Mouse (Mus musculus): ENCODE data around the gene Stxbp2.
A peak's percentile ranks its signal among the peaks of the same experiment; 100 is the strongest.

Stxbp2 gene

DNA sequence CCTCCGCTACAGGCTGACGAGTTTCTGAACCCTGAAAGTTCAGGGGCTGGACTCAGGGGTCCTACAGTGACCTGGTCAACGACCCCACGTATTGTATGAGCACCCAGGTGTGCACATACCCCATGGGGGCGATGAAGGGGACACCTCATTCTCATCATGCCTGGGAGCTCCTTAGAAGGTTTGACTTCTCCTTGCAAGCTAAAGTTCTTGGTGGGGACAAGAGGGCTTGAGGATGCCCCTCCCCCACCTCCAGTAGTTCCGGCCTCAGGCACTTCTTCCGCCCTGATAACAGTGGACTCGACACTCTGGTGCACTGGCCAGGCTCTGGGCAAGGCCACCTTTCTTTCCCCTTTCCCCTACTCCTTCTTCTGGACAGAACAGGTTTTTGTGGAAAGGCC is 722 bp downstream of the Stxbp2 start:
- DNase-seq (ENCODE audit: low read depth), result no peak

DNA sequence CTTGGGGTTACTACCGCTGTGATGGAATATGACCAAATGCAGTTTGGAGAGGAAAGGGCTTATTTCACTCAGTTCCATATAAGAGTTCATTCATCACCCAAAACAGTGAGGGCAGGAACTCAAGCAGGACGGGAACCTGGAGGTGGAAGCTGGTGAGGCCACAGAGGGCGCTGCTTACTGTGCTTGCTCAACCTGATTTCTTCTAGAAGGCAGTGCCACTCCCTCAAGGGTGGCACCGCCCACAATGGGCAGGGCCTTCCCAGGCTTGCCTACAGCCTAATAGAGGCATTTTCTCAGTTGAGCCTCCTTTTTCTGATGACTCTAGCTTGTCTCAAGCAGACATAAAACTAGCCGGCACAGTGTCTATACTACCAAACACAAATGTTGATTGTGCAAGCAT is 15.0 kb downstream of the Stxbp2 start:
- peak; percentile 58 for DNase-seq (ENCODE audit: low read depth)

DNA sequence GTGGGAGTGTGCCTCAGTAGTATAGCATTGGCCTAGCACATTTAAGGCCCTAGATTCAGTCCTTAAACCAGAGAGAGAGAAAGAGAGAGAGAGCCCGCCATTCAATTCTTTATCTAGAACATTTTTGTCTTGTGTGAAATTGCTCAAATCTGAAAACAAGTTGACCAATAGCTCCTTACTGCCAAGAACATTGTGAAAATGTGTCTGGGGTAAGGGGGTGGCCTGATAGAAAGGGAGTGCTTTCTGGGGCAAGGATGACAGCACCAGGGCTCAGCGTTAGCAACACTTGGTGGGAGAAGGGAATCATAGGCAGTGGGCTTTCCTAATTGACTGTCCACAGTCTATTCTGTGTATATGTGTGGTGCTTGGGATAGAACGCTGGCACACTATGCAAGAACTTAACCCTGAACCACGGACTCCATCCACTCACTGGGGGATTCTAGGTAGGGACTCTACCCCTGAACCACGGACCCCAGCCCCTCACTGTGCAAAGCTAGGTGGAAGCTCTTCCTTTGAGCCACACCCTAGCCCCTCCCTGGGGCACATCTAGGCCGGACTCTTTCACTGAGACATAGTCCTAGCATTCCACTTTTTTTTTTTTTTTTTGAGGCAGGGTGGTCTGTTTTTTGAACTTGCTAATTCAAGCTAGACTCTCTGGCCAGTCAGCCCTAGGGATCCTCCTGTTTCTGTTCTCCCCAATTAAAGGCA is 16.2 kb downstream of the Stxbp2 start:
- peak; percentile 66 for DNase-seq (ENCODE audit: low read depth)

DNA sequence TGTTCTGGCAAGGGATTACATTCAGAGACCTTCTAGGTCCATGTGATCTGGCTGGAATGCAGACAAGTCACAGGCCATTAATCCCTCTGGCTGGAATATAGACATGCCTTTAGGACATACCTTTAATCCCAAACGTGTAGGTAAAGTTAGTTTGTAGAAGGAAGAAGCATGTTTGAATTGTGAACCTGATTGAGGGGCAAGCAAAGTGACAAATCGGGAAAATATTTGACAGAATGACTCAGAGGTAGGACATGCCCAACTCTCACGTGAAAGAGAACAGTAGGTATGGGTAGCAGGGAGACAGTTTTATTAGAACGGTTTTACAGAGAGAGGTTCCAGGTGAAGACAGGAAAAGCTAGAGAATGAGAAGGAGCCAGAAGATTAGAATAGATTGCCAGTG is 16.8 kb downstream of the Stxbp2 start:
- peak; percentile 43 for DNase-seq (ENCODE audit: low read depth)

DNA sequence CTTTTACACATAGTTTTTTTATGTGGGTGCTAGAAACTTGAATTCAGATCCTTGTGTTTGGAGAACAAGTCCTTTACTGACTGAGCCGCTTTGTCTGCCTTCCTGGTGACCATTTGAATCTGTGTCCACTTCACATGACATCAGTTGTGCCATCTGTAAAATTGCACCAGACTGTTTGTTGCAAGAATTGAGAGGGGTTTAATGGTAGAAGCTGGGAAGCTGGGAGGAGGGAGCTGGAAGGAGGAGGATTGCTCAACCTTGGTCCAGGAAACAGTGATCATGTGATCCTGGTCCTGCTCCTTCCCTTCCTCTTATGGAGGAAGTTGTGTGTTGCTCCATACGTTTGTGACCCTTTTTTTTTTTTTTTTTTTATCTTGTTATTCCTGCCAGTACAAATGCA is 17.5 kb downstream of the Stxbp2 start:
- no peak for DNase-seq (ENCODE audit: low read depth)

DNA sequence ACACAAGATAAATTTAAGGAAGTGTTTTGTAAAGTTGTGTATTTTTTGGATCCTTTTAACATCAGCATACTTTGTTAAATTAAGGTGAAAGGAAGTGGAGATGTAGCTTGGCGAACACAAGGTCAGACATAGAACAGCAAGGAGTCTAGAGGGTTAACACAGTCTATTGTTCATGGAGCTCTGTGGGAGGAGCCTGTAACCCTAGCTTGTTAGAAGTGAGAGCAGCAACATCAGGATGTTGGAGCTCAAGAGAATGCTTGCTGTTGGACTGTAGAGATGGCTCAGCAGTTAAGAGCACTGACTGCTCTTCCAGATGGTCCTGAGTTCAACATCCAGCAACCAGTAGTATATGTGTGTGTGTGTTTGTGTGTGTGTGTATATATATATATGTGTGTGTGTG is 18.2 kb downstream of the Stxbp2 start:
- no peak for DNase-seq (ENCODE audit: low read depth)

DNA sequence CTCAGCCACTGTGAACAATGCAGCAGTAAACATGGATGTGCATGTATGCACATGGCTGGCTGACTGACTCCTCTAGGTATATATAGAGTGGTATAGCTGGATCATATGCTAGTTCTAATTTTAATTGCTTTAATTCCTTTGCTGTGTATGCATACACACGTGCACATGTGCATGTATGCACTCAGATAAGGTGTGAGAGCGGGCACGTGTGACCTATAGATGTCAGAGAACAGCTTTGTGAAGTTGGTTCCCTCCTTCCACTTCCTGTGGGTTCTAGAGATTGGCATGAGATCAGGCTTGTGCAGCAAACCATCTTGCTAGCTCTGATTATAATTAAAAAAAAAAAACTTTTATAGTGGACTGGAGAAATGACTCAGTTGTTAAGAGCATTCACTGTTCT is 22.1 kb downstream of the Stxbp2 start:
- DNase-seq (ENCODE audit: low read depth), result no peak

DNA sequence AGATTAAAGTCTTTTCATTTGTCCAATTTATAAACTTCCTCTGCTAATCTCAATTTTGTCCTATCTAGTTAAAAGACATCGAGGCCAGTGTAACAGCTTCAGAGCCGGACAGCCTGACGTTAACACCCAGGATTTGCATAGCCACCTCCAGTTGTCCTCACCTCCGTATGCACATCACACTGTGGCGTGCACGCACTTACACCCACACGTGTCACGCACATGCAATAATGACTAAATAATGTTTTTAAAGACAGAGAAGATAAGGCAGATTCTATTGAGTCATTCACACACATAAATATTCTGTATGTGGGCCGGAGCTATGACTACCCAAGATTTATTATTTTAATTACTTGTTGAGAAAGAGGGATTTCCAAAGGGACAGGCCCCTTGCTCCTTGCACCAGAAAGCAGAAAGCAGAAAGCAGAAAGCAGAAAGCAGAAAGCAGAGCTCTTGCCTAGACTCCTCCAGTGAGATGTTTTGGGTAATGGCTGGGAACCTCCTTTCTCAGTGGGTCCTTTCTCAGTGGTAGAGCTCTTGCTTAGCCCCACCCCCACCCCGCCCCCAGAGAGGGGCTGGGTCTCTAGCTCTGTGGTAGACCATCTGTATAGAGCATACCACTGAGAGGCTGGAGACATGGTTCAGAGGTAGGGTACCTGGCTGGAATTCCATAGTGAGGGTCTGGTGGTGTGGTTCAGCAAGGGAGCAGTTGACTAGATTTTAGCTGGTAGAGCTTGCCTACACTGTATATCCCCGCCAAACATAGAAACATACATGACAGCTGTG is 24.2 kb downstream of the Stxbp2 start:
- peak; percentile 72 for DNase-seq (ENCODE audit: low read depth)

DNA sequence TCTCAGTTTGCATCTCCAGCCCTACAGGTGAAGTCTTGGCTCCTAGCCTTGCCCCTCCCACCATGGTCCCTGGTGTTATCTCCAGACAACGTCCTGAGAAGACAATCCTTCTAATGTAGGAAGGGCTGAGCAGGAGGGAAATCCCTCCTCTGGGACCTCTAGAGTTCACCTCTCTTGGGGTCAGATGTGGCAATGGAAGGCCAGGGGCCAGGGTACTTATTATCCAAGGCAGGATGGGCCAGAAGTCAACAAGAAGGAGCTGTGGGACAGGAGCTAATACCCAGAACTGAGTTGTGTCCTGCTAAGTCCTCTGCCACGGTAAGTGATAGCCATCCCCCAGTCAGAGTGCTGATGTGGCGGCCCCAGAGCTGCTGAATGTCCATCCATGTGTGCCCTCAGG is 24.8 kb downstream of the Stxbp2 start, which contains the start of gene Retn:
Gene Retn, plus strand, starts transcription at position 245 of the 400 bp plus-strand sequence.
- no peak for DNase-seq (ENCODE audit: low read depth)

DNA sequence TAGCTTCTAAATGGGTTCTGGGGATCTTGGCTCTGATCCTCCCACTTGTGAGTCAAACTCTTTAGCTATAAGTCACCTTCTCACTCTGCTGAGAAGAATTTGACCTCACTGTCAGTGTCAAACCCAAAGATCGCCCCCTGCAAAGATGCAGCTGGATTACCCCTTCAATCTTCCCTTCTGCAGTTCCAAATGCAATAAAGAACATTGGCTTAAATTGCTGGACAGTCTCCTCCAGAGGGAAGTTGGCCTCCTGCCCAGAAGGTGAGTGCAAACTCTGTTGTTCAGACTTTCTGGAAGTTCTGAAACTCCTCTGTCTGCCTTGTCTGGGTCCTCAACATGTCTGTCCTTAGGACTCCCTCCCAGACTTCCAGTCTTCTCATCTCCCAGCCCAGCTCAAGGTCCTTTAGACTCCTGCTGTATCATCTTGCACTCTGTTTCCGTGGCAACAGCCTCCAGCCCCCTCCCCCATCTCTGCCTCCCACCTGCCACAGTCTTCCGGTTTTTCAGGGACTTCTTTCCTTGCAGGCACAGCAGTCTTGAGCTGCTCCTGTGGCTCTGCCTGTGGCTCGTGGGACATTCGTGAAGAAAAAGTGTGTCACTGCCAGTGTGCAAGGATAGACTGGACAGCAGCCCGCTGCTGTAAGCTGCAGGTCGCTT is 26.1 kb downstream of the Stxbp2 start:
- DNase-seq (ENCODE audit: low read depth), result peak; percentile 87

DNA sequence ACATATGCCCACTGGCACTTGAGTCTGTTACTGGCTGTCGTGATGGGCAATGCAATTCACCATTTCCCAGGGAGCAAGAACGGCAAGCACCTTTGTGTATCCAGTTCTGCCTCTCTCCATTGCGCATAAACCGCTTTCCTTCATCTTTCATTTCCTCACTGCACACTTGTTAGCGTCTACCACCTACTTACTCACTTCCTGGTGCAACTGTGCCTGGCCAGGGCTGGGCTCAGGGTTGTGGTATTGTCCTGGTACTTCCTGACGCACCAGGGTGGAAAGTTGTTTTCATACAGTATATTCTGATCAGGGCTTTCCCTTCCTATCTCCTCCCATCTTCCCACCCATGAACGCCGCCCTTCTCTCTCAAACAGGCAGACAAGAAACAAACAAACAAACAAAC is 30.1 kb downstream of the Stxbp2 start:
- DNase-seq (ENCODE audit: low read depth), result no peak

DNA sequence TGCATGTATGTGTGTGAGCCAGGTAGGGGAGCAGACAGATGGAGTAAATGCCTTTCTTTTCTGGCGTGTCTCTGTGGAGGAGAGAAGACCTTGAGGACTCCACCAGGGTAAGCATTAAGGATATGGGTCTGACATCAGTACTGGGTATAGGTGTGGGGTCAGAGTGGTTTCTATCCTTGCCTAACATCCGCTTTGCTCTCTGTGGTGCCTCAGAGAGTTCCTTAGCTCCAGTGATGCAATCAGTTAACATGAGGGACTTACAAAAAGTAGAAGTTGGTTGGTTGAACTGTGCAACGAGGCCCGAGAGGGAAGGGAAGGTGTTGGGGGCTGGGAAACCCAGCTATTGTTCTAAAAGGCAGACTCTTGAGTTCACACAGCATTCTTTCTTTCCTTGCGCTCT is 33.6 kb downstream of the Stxbp2 start:
- no peak for DNase-seq (ENCODE audit: low read depth)

DNA sequence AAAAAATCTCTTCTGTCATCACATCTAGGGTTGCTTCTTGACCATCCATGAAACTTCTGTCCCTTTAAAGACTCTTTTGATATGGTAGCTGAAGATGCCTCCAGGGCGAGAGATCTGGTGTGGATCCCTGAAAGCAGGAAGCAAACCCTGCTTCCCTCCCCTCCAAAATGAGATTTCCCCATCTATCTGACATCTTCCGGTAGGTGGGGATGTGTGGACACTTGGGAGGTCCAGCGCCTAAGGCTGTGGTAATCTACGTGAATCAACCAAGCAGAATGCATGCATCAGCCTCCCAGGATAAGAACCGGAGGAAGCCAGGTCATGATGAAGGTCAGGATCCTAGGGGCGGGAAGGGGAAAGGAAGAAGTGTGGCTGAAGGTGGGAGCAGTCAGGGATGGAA is 34.8 kb downstream of the Stxbp2 start, which contains the start of gene Mcemp1:
Gene Mcemp1, plus strand, starts transcription at position 248 of the 400 bp plus-strand sequence.
- peak; percentile 30 for DNase-seq (ENCODE audit: low read depth)

DNA sequence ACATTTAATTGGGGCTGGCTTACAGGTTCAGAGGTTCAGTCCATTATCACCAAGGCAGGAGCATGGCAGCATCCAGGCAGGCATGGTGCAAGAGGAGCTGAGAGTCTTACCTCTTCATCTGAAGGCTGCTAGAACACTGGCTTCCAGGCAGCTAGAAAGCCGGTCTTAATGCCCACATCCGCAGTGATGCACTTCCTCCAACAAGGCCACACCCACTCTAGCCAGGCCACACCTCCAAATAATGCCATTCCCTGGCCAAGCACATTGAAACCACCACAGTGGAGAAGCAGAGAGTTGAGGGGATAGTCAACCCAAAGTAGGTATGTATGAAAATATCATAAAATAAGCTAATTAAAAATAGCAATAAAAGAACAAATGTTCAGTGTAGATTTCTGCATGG is 39.6 kb downstream of the Stxbp2 start:
- DNase-seq (ENCODE audit: low read depth), result no peak

DNA sequence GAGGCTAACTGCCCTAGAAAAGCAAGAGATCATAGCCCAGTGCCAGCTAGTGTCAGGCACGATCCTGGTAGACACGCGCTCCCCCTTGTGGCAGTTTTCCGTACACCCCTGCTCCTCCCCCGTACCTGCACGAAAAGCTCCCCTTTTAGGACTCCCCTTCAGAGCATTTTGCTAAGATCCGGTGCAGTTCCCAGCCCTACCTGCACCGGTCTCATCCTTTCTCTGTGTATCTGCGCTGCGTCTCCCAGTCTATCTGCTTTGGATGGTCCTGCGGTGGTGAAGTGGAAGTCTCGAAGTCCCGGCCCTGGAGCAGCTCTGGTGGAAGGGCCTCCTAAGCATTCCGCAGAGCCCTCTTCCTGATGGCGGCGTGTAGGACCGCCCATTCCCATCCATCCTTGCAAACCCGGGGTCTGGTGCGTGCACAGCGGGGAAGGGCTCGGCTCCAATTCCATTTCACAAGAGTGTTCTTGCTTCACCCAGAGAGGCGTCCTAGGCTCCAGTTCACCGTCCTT is 41.3 kb downstream of the Stxbp2 start, which contains the start of gene Fcor:
Gene Fcor, minus strand, starts transcription at position 383 of the 512 bp plus-strand sequence.
- peak; percentile 94 for DNase-seq (ENCODE audit: low read depth)

DNA sequence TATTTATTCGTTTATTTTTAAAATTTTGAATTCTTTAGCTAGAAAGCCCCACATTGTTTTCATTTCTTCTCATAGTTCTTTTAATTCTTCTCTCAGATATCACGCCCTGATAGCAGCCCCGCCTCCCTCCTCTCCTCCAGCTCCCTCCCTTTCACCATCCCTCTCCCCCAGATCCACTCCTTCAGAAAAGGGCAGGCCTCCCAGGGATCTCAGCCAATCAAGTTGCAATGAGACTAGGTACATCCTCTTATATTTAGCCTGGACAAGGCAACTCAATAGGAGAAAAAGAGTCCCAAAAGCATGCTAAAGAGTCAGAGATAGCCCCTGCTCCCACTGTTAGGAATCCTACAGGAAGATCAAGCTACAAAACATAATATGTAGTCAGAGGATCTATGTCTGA is 43.9 kb downstream of the Stxbp2 start:
- DNase-seq (ENCODE audit: low read depth), result peak; percentile 50

DNA sequence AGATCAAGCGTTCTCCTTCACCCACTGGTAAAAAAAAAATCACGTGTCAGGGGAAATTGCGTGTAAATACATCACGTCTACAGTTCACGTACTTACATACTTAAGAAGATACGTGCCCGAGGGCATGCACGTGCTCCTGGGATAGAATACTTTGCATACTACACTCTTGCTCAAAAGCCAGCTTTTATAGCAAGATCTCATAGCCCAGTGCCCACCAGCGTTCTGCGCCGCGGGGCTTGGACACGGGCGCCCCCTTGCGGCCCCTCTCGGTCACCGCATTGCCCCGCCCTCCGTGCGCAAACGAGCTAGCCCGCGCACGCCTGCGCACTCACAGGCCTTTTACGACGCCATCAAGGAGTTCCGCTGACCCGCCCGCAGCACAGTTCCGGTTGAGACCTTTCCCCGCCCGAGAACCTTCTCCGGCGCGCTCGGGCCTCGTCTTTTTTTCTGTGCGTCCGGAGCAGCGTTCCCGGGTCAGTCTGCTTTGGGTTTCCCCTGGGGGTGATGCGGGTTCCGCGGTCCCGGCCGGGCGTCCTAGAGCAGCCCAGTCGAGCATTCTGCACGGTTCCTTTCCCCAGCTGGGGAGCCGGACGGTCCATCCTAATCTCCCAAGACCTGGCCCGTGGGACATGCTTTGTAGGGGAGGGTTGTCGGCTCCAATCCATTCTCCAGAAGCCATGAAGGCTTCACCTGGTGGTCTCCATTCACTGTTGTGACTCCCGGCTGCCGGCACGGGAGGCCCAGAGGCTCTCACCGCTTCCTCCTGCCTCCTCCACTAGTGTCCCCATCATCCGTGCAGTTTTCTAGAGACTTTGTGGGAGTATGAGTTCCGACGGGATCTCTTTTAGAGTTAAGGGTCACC is 45.6 kb downstream of the Stxbp2 start, which contains the start of gene Trappc5:
Gene Trappc5, plus strand, starts transcription at position 169 of the 862 bp plus-strand sequence.
- peak; percentile 98 for DNase-seq (ENCODE audit: low read depth)

DNA sequence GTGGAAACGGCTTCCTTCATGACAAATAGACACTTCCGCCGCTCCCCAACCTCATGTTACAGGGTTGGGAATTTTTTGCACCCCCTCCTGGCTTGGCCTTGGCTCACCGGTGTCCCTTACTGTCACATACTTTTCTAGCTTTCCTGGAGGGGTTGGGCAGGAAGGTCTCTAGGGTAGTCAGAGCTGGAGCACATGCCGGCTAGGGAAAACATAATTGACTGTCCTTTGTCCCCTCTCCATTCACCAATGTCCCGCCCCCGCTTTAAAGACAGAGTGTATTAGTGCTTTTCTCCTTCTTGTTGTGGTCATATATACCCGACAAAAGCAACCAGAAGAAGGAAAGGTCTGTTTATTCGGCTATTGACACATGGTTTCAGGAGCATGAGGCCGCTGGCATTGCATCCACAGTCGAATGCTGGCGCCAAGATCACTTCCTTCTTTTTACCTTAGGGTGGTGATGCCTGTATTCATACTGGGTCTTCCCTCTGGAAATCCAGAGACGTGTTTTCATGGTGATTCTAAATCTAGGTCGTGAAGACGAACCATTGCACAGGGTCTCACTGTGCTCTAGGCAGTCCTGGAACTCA is 46.3 kb downstream of the Stxbp2 start:
- no peak for DNase-seq (ENCODE audit: low read depth)

DNA sequence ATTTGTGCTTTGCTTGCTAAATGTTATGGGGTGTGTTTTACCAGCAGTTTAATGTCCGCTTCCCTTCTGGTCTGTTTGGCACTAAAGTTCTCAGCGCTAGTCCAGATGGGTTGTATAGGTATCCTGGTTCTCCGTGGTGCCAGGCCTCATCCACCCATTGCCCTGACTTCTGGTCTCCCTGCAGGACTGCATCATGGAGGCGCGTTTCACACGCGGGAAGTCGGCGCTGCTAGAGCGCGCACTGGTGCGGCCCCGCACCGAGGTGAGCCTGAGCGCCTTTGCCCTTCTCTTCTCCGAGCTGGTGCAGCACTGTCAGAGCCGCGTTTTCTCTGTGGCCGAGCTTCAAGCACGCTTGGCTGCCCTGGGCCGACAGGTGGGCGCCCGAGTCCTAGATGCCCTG is 48.1 kb downstream of the Stxbp2 start:
- DNase-seq (ENCODE audit: low read depth), result no peak

DNA sequence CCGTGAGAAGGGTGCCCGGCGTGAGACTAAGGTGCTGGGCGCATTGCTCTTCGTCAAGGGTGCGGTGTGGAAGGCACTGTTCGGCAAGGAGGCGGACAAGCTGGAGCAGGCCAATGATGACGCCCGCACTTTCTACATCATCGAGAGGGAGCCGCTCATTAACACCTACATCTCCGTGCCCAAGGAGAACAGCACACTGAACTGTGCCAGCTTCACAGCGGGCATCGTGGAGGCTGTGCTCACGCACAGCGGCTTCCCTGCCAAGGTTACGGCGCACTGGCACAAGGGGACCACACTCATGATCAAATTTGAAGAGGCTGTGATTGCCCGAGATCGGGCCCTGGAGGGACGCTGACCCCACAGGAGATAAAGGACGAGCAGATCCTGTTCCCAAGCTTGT is 48.5 kb downstream of the Stxbp2 start:
- DNase-seq (ENCODE audit: low read depth), result no peak

DNA sequence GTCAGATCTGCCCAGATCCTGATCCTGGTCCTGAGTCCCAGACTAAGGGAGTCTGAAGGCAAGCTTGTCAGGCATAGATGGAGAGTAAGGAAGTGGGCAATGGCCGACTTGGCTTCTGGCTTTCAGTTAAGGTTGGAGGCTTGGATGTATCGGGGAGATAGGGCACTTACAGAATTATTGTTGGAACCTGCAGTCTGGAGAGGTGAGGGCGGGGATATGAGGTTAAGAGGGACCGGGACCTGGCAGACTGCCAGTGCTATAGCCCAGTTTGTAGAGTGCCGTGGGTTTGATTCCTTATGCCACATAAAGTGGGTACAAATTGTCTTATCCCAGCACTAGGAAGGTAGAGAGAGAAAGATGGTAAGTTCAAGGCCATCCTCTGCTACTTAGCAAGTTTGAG is 48.9 kb downstream of the Stxbp2 start:
- DNase-seq (ENCODE audit: low read depth), result no peak
